Mouse (Mus musculus): Measurements from ENCODE around the gene Scarb1.
A peak's percentile ranks its signal among the peaks of the same experiment; 100 is the strongest.

Gene Scarb1

GRCm38 (mm10) chr5:125363894-125364293 lies 23.0 kb upstream of the Scarb1 start:
- no peak for DNase-seq

- DNase-seq: no peak
These were observed 20.2 kb upstream of the Scarb1 start for GRCm38 (mm10) chr5:125360981-125361510.

GRCm38 (mm10) chr5:125360566-125360965 lies 19.7 kb upstream of the Scarb1 start:
- peak in 1 of 2 experiments; percentile 23 for DNase-seq

- no peak for DNase-seq
These were observed 17.3 kb upstream of the Scarb1 start for GRCm38 (mm10) chr5:125358270-125358608.

- DNase-seq: no peak
These were observed 16.8 kb upstream of the Scarb1 start for GRCm38 (mm10) chr5:125357543-125358269.

GRCm38 (mm10) chr5:125355650-125356049 lies 14.8 kb upstream of the Scarb1 start:
- no peak for DNase-seq

- no peak for DNase-seq
These were observed 14.1 kb upstream of the Scarb1 start for GRCm38 (mm10) chr5:125354885-125355492.

GRCm38 (mm10) chr5:125352781-125353294 lies 11.9 kb upstream of the Scarb1 start:
- no peak for DNase-seq

GRCm38 (mm10) chr5:125351939-125352338 lies 11.0 kb upstream of the Scarb1 start:
- DNase-seq: no peak

- DNase-seq: no peak
These were observed 10.2 kb upstream of the Scarb1 start for GRCm38 (mm10) chr5:125351057-125351456.

GRCm38 (mm10) chr5:125349391-125349790 lies 8.5 kb upstream of the Scarb1 start:
- no peak for DNase-seq

GRCm38 (mm10) chr5:125348487-125348886 lies 7.6 kb upstream of the Scarb1 start:
- DNase-seq: peak in 1 of 2 experiments; percentile 28

GRCm38 (mm10) chr5:125348067-125348466 lies 7.2 kb upstream of the Scarb1 start:
- no peak for DNase-seq

GRCm38 (mm10) chr5:125344296-125344695 lies 3.4 kb upstream of the Scarb1 start:
- DNase-seq: no peak

- DNase-seq: no peak
These were observed 681 bp upstream of the Scarb1 start for GRCm38 (mm10) chr5:125341459-125342090.

GRCm38 (mm10) chr5:125339851-125340531 lies 903 bp downstream of the Scarb1 start:
- DNase-seq: no peak

- no peak for DNase-seq
These were observed 1.7 kb downstream of the Scarb1 start for GRCm38 (mm10) chr5:125339108-125339751.

GRCm38 (mm10) chr5:125337526-125337925 lies 3.4 kb downstream of the Scarb1 start:
- no peak for DNase-seq

GRCm38 (mm10) chr5:125337012-125337411 lies 3.9 kb downstream of the Scarb1 start:
- no peak for DNase-seq

- no peak for DNase-seq
These were observed 7.9 kb downstream of the Scarb1 start for GRCm38 (mm10) chr5:125333009-125333408.

- DNase-seq: no peak
These were observed 8.6 kb downstream of the Scarb1 start for GRCm38 (mm10) chr5:125332333-125332732.

GRCm38 (mm10) chr5:125331811-125332210 lies 9.1 kb downstream of the Scarb1 start:
- DNase-seq: no peak

All from cerebellum, postnatal 36 days (tissue).